Mouse (Mus musculus): ENCODE measurements at regions not wholly inside any gene's neighbourhood (a gene's known extent, or its start where the extent isn't known, plus 50 kb on each side); places are given as distances from the start of the nearest gene placed in this dataset.

GRCm38 (mm10) chr3:157477731-157478130 is 56.2 kb upstream of the Zranb2 start:
- Histone ChIP-seq H3K4me1 (no peaks in the 10 kb centered on the region), H3K4me2 (no peak overlapping the region), H3K27ac (no peak overlapping the region), H3K9me3 (no peaks in the 10 kb centered on the region), H3K9ac (no peak overlapping the region), H3K36me3 (replicated peaks) (no peaks in the 10 kb centered on the region), H3K27me3 (replicated peaks) (no peaks in the 10 kb centered on the region), H3K4me3 (no peak overlapping the region)
- 77% methylated on average over 2 of the region's 2 CpGs for WGBS
- ATAC-seq (replicated peaks), result no peak
